Mouse (Mus musculus) liver, adult 2 months (tissue): ENCODE results near the gene Gm973. TPM values are rescaled to one million over a fixed set of nuclear protein-coding genes. Genes with fewer than 3 reads are reported as not detected.
A peak's percentile ranks its signal among the peaks of the same experiment; 100 is the strongest.
"Not testable (repeated sequence)": the region's sequence is repeated elsewhere in the genome, so short reads cannot be mapped to it uniquely, and the experiment has no call there.

Experiments
- DNase-seq: peaks from one replicate; pipeline ENCODE4 v3.0.0-alpha.2; 2011; ENCODE audit warnings: low read depth, low spot score; ENCODE audit errors: extremely low read depth
- H3K27ac ChIP-seq: fragments of 200-500 bp; replicated peaks from 2 replicates; pipeline ENCODE4 v1.5.1; 2012; ENCODE audit warnings: low read depth, mild to moderate bottlenecking, control low read depth, inconsistent platforms, low read length; ENCODE audit not compliant: insufficient read depth
- H3K27me3 ChIP-seq: fragments of 200-500 bp; 2 replicates; pipeline ENCODE4 v1.6.1; 2012; ENCODE audit warnings: mild to moderate bottlenecking, moderate library complexity, low read length, inconsistent platforms; ENCODE audit not compliant: control insufficient read depth, insufficient read depth
- H3K36me3 ChIP-seq: fragments of 200-500 bp; 2 replicates; pipeline ENCODE4 v1.6.1; 2012; ENCODE audit warnings: low read length, inconsistent platforms; ENCODE audit not compliant: control insufficient read depth, insufficient read depth
- H3K4me1 ChIP-seq: fragments of 200-500 bp; 2 replicates; pipeline ENCODE4 v1.6.1; 2011; ENCODE audit warnings: low read length; ENCODE audit not compliant: control insufficient read depth, insufficient read depth
- H3K4me3 ChIP-seq: fragments of 200-500 bp; 2 replicates; pipeline ENCODE4 v1.5.1; 2011; ENCODE audit warnings: low read depth, mild to moderate bottlenecking, control low read depth, low read length, moderate library complexity; ENCODE audit not compliant: insufficient read depth
- H3K79me2 ChIP-seq: fragments of 200-500 bp; 2 replicates; pipeline ENCODE4 v1.6.1; 2012; ENCODE audit warnings: inconsistent platforms, mild to moderate bottlenecking, low read length, moderate library complexity; ENCODE audit not compliant: control insufficient read depth, insufficient read depth
- H3K9ac ChIP-seq: fragments of 200-500 bp; 2 replicates; pipeline ENCODE4 v1.6.1; 2012; ENCODE audit warnings: low read depth, mild to moderate bottlenecking, control low read depth, inconsistent platforms, low read length
- CTCF ChIP-seq: fragments of 200-500 bp; IDR thresholded peaks from 2 replicates; pipeline ENCODE4 v1.5.1; 2011; ENCODE audit warnings: low read depth, low read length, control low read depth
- POLR2A ChIP-seq: fragments of 200-500 bp; IDR thresholded peaks from 2 replicates; pipeline ENCODE4 v1.6.1; 2011; ENCODE audit warnings: low read length, control low read depth; ENCODE audit not compliant: insufficient read depth; ENCODE audit errors: extremely low read depth
- whole genome bisulfite sequencing: fragments of 180-500 bp; shearing (Covaris S2); methylation state at CpG from one replicate; pipeline ENCODE4 v1.1.7; 2018; 5-methylcytosine and 5-hydroxymethylcytosine counted together
- polyA plus RNA-seq: library from polyadenylated mRNA; depleted of rRNA; stranded (reverse); fragments of >200 nt; gene quantifications from 2 replicates; pipeline ENCODE4 v1.2.3, GENCODE M21; 2012
- total RNA-seq: library from RNA; depleted of rRNA; stranded (reverse); fragments of >200 nt; gene quantifications from 2 replicates; pipeline ENCODE4 v1.2.3, GENCODE M21; 2014

Gm973 gene
- total and polyA plus RNA-seq, 2 experiments = not detected

DNA sequence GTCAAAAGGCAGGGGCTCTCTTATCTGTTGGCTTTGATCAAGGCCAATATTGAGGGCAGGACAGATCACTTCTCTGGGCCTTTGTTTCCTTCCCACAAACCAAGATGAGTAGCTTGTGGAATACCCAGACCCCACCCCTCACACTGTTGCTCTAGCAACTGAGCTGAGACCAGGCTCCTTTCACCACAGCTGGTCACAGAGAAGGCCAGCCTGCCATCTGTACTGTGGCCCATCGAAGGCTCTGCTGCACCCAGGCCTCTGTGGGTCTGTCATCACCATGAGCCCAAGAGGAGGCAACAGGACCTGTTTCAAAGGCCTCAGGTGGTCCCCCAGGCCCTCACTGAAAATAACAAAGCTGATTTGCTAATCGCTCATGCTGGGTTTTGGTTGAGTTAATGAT lies 99.0 kb downstream of the Gm973 start:
- Histone ChIP-seq H3K4me3 (no peak overlapping the region), H3K4me1 (no peaks in the 10 kb centered on the region), H3K27ac (no peak overlapping the region), H3K9ac (no peak overlapping the region), H3K27me3 (no peaks in the 10 kb centered on the region), H3K79me2 (no peaks in the 10 kb centered on the region), H3K36me3 (no peaks in the 10 kb centered on the region)
- 81% methylated on average over 2 of the region's 2 CpGs for WGBS
- no peak for DNase-seq
- TF ChIP-seq POLR2A (no peak), CTCF (no peak)

DNA sequence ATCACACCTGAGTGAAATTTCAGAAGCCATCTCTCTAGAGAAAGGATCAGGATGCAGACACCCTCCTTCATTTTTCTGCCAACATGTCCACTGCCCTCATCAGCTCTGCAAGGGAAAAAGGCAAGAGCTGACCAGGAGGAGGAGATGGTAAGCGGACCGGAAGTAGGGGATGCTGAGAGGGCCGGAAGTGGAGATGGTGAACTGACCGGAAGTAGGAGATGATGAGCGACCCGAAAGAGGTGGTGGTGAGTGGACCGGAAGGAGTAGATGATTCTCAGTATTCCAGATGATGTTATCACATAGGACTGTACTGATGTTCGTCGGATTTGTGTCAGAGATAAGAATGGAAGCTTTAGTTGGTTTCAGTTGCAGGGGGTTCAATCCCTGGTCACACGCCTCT lies 103.1 kb downstream of the Gm973 start:
- Histone ChIP-seq H3K27me3 (no peaks in the 10 kb centered on the region), H3K36me3 (no peaks in the 10 kb centered on the region), H3K4me1 (no peaks in the 10 kb centered on the region), H3K27ac (no peak overlapping the region), H3K79me2 (no peaks in the 10 kb centered on the region), H3K4me3 (no peak overlapping the region), H3K9ac (no peak overlapping the region)
- DNase-seq = no peak
- TF ChIP-seq CTCF = no peak
- TF ChIP-seq POLR2A = no peak
- WGBS = 86% methylated on average over 10 of the region's 10 CpGs

DNA sequence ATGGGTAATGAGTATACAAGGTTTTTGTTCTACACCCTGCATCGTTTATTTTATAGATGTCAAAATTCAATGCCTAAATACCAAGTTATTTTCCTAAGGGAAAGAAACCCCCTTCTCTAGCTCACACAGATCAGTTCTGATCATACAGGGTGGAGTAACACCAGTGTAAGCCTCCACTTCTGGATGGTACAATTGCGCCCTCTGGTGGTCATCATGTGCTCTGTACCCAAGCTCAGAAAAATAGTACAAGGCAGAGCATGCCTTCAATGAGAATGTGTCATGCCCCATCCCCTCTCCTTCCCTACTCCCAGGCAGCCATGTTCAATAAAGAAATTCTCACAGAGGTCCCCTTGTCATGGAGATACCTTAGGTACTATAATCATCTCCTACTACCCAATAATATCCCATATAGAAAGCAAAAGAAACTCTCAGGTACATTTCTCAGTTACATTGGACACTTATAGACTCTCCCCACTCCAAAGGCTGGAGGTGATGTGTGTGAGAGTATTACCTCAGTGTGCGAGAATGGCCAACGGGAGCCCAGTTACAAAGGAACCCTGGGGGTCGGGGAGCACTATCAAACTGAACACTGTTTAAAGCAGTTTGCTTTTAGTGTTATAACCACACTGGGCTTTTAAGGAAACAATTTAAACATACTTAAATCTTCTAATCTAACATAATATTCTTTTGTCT lies 107.4 kb downstream of the Gm973 start:
- Histone ChIP-seq H3K4me1 (no peaks in the 10 kb centered on the region; the same call in 1 of the 2 replicates), H3K36me3 (no peaks in the 10 kb centered on the region), H3K9ac (no peak overlapping the region), H3K79me2 (no peaks in the 10 kb centered on the region), H3K4me3 (no peak overlapping the region), H3K27me3 (no peaks in the 10 kb centered on the region), H3K27ac (no peak overlapping the region)
- peak; percentile 62 for DNase-seq
- 26% methylated on average over 5 of the region's 5 CpGs for WGBS
- TF ChIP-seq CTCF (peak; percentile 72), POLR2A (no peak)

DNA sequence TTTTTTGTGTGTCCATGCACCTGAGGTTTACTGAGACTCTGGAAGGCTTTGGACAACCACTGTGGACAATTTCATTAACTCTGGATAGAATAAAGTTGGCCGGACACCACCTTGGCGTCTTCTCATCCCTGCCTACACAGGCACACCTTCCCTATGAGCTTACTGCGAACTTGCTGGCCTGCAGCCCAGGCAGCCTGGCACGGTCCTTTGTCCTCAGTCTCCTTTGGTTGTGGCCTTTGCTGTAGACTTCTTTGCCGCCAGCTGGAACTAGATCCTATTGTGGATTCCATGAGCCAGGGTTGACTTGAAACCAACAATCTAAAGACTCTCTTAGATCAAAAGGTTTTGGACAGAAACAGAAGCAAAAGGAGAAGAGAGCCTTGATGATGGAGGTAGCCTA lies 109.3 kb downstream of the Gm973 start:
- Histone ChIP-seq H3K79me2 (no peaks in the 10 kb centered on the region), H3K4me3 (no peak overlapping the region), H3K4me1 (no peaks in the 10 kb centered on the region; the same call in 1 of the 2 replicates), H3K27me3 (no peaks in the 10 kb centered on the region), H3K9ac (no peak overlapping the region), H3K36me3 (no peaks in the 10 kb centered on the region), H3K27ac (no peak overlapping the region)
- TF ChIP-seq CTCF = no peak
- no peak for TF ChIP-seq POLR2A
- DNase-seq = peak; percentile 65
- 29% methylated on average over 5 of the region's 5 CpGs for WGBS

DNA sequence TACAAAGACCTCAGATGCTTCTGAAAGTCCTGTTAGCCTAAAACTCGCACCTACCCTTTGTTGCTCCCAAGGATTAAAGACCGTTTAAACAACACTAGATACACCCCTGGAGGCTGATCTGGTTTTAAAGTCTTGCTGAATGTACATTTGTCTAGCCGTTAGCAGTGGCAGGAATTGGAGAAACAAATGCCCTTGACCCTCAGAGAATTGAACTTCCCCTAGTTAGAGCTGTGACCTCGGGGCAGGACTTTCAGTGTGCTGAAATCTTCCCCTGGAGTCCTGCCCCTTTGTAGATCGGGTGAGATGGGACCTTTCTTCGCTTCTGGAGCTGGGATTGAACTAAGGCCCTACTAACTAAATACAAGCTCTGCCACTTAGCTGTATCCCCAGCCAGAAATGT lies 113.1 kb downstream of the Gm973 start:
- no peaks in the 10 kb centered on the region for H3K79me2 ChIP-seq
- H3K4me1 ChIP-seq = peaks cover 2% of the 10 kb centered on the region
- no peaks in the 10 kb centered on the region for H3K27me3 ChIP-seq
- no peak overlapping the region for H3K4me3 ChIP-seq
- no peaks in the 10 kb centered on the region for H3K36me3 ChIP-seq
- no peak for DNase-seq
- no peak for TF ChIP-seq POLR2A
- H3K27ac ChIP-seq = no peak overlapping the region
- 34% methylated on average over 6 of the region's 6 CpGs for WGBS
- H3K9ac ChIP-seq = no peak overlapping the region

DNA sequence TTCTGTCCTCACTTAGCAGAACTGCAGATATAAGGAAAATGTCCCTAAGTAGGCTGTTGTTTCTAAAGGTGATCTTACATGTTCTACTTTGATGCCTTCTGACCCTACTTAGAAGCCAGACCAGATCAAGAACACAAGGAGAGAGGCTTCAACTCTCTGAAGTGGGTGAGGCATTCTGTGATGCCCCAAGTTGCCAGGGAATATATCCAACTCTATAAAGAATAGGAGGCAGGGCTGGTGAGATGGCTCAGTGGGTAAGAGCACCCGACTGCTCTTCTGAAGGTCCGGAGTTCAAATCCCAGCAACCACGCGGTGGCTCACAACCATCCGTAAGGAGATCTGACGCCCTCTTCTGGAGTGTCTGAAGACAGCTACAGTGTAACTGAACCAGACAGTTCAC lies 114.3 kb downstream of the Gm973 start:
- not testable (repeated sequence) for H3K9ac ChIP-seq, H3K4me3 ChIP-seq, DNase-seq, H3K79me2 ChIP-seq, H3K36me3 ChIP-seq, H3K27me3 ChIP-seq, H3K4me1 ChIP-seq, H3K27ac ChIP-seq
- 93% methylated on average over 6 of the region's 6 CpGs for WGBS
